Mouse (Mus musculus) urinary bladder, adult 2 months (tissue): Measurements from ENCODE around the gene Acat2. TPM values are rescaled to one million over a fixed set of nuclear protein-coding genes. Genes with fewer than 3 reads are reported as not detected.
A peak's percentile ranks its signal among the peaks of the same experiment; 100 is the strongest.
"Not testable (repeated sequence)": the region's sequence is repeated elsewhere in the genome, so short reads cannot be mapped to it uniquely, and the experiment has no call there.

Experiments
- DNase-seq: peaks from one replicate; pipeline ENCODE4 v3.0.0; 2022; ENCODE audit warnings: low spot score
- polyA plus RNA-seq: library from polyadenylated mRNA; depleted of rRNA; stranded (reverse); fragments of >200 nt; gene quantifications from 2 replicates; pipeline ENCODE4 v1.2.3, GENCODE M21; 2012; rRNA removed

Gene Acat2
- 19.6 and 24.7 TPM in 2 replicates for polyA plus RNA-seq

DNA sequence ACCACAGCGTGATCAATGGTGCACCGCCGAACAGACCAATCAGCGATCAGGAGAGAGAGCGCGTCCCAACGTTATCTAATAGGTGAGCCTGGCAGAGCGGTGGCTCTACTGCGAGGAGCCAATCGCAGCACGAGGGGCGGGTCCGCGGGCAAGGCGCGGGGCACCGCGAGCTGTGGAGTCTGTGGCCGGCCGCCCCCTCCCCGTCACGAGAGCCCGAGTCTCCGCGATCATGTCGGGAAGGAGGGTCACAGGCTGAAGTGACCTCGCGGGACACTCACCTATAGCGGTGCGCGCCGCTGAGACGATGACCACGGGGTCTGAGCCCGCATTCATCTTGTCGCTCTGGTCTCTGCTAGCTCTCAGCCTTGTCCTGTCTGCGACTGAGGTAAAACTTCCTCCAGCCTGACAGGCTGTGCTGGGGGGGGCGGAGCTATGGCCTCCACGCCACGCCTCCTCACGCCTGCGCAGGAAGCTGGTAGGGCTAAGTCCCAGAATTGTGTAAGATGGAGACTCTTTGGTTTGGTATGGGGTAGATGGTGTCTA, at the start of gene Acat2:
TSS of gene Acat2 (minus strand) at position 417 of the 543 bp plus-strand sequence.
- peak; percentile 88 for DNase-seq

DNA sequence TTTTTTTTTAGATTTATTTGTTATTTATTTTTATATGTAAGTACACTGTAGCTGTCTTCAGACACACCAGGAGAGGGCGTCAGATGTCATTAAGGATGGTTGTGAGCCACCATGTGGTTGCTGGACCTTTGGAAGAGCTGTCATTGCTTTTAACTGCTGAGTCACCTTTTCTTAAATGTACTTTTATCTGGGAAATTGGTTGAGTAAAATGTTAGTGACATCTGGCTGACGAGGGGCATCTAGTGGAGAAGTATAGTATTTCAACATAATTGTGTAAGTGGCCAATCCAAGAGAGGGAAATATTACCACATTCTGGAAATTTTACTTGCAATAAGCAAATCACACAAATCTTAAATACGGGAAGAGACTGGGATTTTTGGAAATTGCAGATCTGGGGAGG, 49.3 kb upstream of the Acat2 start:
- DNase-seq, result no peak

DNA sequence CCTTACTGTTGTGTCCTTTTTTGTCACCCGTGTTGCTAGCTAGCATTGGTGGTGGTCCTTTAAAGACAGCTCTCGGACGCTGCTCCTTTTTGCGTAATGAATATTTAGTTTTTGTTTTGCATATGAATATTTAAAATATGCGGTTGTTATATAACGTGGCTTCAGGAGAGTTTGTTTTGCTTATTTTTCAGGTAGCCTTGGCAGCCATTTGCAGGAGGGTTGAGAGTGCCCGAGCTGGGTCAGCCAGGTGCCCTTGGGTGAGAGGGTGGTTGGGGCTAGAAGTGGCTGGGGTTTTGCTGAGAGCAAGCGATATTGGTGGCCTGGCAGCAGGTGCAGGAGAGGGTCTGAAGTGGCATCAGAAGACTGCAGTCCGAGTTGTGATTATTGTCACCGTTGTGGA, 48.0 kb upstream of the Acat2 start:
- no peak for DNase-seq

DNA sequence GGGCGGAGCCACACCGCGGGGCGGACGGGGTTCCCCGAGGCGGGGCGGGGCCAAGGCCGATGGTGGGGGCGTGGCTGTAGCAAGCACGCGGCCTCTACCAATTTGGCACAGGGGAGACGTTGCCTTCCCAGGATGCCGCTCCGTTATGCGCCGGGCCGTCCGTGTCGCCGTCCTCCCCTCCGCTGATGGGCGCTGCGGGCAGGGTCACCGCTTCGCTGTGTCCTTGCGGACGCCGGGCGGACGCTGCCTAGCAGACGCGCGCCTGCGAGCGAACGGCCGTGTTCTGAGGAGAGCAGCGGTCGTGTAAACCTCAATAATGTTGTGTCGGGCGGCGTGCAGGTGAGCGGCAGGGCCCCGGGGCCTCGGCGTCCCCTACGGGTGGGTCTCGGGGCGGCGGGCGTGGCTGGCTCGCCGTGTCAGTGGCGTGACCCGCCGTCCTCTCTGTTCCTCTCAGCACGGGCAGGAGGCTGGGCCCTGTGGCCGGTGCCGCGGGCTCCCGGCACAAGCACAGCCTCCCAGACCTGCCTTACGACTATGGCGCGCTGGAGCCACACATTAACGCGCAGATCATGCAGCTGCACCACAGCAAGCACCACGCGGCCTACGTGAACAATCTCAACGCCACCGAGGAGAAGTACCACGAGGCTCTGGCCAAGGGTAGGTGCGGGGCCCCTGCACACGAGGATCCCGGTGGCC, 47.3 kb upstream of the Acat2 start:
- DNase-seq, result peak; percentile 97

DNA sequence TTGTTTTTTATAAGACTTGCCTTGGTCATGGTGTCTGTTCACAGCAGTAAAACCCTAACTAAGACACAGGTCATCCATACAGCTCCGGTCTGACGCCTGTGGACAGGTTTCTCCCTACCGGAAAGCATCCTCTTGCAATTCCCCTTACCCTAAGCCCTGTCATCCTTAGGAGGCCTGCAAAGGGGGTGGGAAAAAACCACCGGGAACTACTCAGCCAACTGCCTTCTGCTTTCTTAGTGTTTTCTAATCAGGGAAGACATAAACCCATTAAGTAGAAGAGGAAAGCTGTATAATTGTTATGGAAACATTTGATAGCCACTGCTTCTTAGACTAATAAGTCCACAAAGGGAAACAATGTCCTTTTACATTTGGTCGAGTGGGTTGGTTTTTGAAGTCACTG, 46.4 kb upstream of the Acat2 start:
- DNase-seq, result no peak

DNA sequence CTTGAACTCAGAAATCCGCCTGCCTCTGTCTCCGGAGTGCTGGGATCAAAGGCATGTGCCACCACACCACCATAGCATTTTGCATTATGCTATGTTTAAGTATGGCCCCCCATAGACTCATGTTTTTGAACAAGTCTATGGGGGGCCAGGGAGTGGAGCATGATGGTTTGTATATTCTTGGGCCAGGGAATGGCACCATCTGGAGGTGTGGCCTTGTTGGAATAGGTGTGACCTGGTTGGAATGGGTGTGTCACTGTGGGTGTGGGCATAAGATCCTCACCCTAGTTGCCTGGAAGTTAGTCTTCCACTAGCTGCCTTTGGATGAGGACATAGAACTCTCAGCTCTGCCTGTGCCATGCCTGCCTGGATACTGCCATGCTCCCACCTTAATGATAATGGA, 46.0 kb upstream of the Acat2 start, which contains the start of gene Sod2:
TSS of gene Sod2 (plus strand) at position 301 of the 400 bp plus-strand sequence.
- DNase-seq, result not testable (repeated sequence)

DNA sequence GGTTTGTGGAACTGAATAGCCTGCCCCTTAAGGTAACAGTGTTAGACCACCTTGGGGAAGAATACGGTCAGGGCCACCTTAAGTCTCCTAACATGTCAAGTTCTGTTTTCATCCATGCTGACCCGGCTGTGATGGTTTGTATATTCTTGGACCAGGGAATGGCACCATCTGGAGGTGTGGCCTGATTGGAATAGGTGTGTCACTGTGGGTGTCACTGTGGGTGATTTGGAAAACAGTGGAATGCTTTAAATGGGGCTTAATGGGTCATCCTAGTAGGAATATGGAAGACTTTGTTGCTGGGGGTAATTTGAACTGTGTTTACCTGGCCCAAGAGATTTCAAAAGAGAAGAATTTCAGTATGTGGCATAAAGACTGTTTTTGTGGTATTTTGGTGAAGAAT, 43.9 kb upstream of the Acat2 start:
- DNase-seq, result not testable (repeated sequence)

DNA sequence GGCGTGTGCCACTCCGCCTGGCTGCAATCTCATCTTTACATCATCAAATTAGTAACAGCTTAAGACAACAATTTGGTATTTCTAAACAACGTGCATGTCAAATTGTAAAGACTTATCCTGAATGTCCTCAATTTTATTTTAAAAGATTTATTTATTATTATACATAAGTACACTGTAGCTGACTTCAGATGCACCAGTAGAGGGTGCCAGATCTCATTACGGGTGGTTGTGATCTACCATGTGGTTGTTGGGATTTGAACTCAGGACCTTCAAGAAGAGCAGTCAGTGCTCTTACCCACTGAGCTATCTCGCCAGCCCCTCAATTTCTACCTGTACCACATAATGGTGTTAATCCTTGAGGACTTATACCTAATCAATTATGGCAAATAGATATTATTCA, 41.7 kb upstream of the Acat2 start:
- DNase-seq, result not testable (repeated sequence)

DNA sequence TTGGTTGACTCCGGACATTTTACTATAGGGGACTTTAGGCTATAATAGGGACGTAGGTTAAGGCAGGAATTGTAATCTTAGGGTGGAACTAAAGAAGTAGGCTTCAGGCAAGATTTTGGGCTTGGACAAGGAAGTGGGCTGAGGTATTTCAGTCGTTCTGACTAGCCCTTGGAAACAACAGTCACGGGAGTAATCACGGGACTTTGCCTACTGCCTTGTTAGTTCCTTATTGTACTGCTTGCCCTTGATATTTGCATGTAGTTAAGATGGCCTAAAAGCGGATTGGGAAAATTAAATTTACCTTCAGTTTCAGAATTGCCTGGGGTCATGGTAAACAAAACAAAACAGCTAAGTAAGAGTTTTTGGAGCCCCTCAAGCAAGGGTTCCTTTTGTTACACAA, 38.5 kb upstream of the Acat2 start:
- no peak for DNase-seq

DNA sequence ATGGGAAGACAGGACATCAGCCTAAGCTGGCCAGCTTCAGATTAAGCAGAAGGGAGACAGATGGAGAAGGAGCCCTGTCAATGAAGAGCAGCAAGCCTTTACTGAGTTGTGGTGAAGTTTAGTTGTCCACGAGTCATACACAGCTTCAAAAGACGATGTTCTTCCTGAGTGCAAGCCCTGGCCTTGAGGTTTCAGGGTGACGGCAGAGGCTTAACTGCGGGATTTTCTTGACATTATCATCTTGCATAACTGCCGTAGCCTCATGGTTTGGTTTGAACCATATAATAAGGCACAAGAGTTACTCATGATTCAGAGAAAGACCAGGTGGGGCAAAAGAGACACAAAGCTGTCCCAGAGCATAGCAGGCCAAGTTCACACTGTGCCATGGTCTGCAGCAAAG, 37.3 kb upstream of the Acat2 start:
- no peak for DNase-seq

DNA sequence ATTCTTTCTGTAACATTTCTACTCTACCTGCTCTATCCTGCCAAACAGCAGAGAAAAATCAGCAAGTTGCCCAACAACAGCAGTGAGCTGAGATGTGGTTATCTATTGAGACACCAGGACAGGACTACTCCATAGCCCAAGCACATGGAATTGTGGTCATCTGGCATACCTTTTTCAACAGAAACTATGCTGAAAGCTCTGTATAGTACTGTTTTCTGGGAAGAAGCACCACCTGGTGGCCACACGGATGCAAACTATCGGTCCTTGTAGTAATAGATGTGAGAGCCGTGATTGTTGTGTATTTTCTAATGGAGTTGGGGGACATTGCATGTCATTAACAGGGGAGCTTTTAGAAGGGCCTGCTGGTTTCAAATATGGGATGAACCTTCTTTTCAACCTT, 35.8 kb upstream of the Acat2 start:
- DNase-seq, result no peak

DNA sequence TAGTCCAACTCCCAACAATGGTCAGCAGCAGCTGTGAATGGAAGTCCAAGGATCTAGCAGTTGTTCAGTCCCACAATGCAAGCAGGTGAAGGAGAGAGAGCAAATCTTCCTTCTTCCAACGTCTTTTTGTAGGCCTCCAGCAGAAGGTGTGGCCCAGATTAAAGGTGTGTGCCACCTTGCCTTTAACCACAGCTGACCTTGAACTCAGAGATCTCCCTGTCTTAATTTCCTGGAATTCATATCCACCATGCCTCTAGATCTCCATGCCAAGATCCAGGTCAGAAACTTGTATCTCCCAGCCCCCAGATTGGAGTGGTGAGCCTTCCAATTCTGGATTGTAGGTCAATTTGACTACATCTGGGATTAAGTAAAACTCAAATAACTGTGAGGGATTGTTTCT, 33.5 kb upstream of the Acat2 start, which contains the start of gene Wtap:
TSS of gene Wtap (minus strand) at position 101 of the 400 bp plus-strand sequence.
- DNase-seq, result no peak

DNA sequence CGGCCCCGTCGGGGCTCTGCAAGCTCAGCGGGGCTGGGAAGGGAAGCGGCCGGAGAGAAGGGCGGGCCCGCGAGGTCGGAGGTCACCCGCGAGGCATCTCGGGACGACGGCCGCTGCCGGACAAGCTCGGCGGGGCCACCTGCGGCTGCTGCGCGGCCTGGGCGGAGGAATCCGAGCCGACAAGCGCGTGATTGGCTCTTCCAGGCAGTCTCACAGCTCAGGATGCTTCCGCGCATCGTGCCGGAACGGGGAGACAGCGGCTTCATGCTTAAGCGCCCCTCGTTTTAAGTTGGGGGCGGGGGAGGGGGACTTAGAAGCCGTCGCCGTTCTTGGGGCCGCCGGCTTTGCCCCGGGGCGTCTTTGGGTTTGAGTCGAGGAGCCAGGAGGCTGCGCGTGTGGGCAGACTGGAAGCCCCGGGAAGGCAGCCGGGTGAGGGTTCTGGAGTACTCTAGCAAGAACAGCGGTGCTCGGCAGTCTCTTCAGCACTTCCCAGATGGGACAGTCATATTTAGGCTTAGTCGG, 32.0 kb upstream of the Acat2 start:
- peak; percentile 98 for DNase-seq

DNA sequence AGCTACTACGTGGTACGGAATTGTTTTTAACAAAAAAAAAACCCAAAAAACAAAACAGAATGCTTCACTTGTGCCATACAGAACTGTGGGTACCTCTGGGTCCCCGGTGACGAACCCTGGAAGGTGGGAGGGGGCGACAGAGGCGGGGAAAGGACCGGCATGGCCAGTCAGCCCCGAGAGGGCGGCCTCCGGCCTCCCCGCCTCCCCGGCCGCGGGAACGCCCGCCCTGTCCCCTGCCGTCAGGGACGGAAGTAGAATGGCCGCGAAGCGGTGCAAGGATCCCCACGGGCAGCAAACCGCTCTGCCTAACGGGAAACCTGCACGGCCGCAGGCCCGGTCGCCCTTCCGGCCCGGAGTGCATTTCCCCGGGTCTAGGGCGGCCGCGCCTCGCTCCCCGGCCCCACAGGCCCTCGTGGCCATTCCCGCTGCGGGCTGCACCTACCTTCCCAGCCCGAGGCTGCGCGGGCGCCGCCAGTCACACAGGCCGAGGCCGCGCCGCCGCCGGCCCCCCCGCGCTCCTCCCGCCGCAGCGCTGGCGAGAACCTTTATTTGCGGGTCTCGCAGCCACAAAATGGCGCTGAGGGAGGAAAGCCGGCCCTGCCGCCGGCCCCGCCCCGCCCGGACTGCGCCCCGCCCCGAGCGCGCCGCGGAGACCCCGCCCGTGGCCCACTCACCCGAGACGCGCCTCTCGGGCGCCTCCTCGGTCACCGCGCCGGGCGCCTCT, 31.2 kb upstream of the Acat2 start:
- DNase-seq, result peak; percentile 95

DNA sequence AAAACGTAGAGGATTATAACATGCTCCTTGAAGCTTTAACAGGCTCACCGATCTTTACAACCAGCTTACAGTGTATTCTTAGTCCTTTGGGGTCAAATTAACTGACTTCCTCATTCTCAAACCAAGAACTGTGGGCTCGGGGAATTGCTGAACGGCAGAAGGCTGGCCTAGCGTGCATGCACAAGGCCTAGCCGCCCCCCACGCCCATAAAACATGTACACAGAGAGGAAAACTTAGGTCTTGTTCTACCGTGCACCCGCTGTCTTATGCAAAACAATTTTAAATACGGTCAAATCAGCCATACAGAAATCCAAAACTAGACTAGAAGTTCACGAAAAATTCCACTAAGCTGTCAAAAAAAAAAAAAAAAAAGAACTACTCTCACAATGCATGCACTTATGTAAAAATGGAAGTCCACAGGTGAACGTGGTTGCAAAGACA, 30.7 kb upstream of the Acat2 start:
- DNase-seq, result no peak

DNA sequence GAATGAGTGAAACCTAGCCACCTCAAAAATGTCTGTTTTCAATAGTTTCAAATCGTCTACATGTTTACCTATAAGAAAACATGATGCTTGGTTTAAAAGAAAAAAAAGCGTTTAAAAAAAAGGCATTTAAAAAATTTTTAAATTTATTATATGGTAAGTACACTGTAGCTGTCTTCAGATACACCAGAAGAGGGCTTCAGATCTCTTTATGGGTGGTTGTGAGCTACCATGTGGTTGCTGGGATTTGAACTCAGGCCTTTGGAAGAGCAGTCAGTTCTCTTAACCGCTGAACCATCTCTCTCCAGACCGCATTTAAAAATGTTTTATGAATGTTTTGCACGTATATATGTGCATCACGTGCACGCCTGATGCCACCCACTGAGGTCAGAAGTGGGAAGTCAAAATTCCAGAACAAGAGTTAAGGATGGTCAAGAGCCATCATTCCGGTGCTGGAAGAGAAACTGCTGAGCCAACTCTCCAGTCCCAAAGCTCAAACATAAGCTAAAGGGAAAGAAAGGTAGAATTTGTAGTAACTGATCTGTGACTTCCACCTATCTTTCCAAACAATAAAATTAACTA, 30.1 kb upstream of the Acat2 start:
- no peak for DNase-seq

DNA sequence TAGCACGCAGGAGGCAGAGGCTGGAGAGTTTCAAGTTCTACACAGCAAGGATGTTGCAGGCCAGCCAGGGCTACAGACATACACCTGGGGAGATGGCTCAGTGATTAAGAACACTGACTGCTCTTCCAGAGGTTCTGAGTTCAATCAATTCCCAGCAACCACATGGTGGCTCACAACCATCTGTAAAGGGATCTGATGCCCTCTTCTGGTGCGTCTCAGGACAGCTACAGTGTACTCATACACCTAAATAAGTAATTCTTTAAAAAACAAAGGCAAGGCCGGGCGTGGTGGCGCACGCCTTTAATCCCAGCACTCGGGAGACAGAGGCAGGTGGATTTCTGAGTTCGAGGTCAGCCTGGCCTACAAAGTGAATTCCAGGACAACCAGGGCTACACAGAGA, 27.5 kb upstream of the Acat2 start:
- not testable (repeated sequence) for DNase-seq

DNA sequence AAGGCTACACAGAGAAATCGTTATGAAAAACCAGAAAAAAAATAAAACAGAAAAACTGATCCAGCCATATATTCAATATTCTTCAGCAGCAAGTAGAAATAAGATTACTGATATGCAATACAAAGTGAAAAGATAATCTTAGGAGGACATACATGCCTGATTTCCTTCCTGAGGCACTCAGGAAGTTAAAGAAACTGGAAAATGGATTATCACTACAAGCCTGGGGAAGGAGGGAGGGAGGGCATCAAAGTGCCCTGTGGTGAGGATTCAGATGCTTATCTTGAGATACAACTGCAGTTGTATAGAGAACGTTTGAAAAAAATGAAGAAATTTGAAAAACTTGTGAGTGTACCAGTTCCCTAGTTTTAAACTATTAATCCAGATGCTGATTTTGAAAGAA, 23.4 kb upstream of the Acat2 start:
- DNase-seq, result no peak

DNA sequence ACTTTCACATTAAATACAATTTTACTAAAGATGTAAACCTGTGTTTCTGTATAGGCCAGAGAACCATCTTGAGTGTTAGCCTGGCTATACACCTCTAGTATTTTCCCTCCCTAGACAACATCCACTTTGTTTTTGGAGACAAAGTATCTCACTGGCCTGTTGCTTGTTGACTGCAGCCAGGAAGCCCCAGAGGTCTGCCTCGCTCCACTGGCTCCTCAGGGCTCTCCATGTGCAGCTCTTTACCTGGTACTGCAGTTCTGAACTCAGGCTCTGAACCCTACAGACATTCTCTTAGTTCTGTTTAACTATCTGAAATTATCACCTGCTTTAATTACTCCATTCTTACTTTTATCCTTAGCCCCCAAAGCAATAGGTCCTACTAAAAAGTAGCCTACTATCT, 18.0 kb upstream of the Acat2 start:
- DNase-seq, result no peak

DNA sequence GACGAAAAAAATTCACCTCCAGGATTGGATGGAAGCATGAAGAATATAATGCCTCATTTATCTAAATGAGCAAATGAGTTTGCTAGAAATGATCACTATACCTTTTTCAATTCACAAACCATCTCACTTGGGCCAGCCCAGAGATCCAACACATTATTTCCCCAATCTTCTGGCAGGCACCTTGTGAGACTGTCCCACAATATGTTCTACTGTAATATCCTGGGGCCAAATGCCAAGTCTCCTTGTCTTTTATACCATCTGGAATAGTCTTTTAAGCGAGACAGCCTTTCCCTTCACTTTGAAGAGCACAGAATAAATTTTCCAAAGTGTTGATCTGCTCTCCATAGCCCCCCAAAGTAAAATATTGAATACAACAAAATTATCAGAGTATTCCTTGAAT, 13.3 kb upstream of the Acat2 start:
- DNase-seq, result no peak

DNA sequence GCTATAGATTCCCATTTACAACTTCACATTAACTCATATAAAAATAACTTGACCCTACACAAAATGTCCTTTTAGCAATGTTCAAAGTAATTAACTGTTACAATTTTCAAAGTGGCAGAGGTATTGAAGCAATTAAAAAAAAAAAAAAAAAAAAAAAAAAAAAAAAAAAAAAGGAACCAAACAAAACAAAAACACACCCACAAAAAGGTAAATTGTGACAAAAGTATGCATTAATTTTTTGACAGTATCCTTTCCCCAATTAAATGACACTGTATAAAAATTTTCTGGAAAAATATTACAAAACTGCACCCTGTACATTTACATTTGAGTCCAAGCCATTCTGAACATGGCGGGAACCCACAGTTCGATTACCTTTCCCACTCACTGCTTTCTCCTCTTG, 6.6 kb upstream of the Acat2 start:
- no peak for DNase-seq

DNA sequence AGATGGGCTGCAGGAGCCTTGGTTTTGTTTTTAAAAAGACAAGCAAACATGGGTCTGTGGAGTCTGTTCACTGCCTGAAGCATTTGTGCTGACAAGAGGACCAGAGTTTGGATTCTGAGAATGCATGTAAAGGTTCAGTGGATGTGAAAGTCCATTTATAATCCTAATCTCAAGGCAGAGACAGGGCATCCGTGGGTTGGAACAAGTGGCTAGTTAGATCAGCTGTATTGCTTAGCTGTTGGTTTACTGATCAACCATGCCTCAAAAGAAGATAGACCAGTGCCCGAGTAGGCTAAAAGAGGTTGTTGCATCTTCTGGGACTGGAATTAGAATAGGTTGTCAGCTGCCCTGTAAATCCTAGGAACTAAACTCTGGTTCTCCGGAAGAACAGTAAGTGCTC, 2.9 kb upstream of the Acat2 start:
- DNase-seq, result no peak
